Mouse (Mus musculus): ENCODE results near the gene Fnip1. TPM values are rescaled to one million over a fixed set of nuclear protein-coding genes. Genes with fewer than 3 reads are reported as not detected.
"Not testable (repeated sequence)": the region's sequence is repeated elsewhere in the genome, so short reads cannot be mapped to it uniquely, and the experiment has no call there.

Gene Fnip1
- polyA plus RNA-seq, 1 experiment from 2014 or later: 13.4 TPM

DNA sequence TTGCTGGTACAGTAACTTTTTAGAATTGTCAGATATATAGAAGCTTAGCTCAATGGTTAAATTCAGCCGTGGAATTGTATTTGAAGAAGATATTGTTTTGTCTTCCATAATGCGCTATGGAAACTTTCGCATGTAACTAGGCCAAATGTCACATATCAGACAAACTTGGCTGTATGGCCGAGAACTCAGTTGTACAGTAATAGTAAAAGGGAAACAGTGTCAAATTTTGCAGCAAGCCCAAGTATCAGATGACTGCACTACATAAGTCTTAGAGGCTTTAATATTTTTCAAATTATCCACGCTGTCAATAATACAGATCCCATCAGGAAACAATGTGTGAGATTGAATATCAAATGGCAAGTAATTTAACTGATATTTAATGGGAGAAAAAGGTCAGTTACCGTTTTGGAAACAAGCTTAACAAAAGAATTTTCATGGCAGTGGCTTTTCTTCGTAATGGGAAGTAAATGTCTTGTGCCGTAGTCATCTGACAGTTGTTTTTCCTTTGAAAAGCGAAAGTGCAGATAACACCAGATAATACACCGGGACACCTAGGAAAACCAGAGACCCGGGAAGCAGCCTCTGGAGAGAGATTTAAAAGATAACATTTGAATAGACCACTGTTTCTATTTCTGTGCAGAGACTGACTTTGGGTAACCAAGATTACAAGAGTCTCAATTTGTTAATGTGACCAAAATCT lies 1.1 kb downstream of the Fnip1 start:
- no peaks in the 10 kb centered on the region for H3K36me3 ChIP-seq (ENCODE audit: control insufficient read depth, insufficient read depth, low read length)
- no peak overlapping the region for H3K27ac ChIP-seq (ENCODE audit: low read length)
- peak overlapping the region; percentile 94 for H3K9ac ChIP-seq (ENCODE audit: low read length)
- H3K4me2 ChIP-seq (ENCODE audit: low read depth, low read length): peak overlapping the region; percentile 78
- no peak for ATAC-seq (ENCODE audit: insufficient read depth, low FRiP score)
- peaks cover 4% of the 10 kb centered on the region; the same call in 1 of the 2 replicates for H3K4me1 ChIP-seq (ENCODE audit: control insufficient read depth, insufficient read depth, low read length)
- H3K27me3 ChIP-seq (ENCODE audit: control insufficient read depth, insufficient read depth, low read length): no peaks in the 10 kb centered on the region
- peak overlapping the region; percentile 96 for H3K4me3 ChIP-seq (replicated peaks; ENCODE audit: low read length)
- 13% methylated on average over 11 of the region's 11 CpGs for WGBS
- no peaks in the 10 kb centered on the region for H3K9me3 ChIP-seq (replicated peaks; ENCODE audit: control insufficient read depth, low read length)

DNA sequence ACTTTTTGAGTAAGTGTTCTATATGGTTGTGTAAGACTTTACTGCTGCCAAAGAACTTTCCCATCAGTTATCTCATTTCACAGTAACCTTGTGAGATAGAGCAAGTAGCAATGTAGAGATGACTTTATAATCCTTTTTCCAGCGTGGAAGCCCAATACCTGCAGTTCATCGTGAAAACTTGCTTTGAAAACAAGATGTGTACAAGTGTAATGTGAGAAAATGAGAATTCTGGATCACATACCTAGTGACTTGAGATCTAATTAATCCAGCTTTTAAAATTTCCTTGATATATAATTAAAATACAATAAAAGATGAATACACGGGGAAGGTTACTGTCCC lies 1.7 kb downstream of the Fnip1 start:
- 56% methylated on average over 3 of the region's 3 CpGs for WGBS
- Histone ChIP-seq H3K4me2 (ENCODE audit: low read depth, low read length) (peak overlapping the region; percentile 78), H3K4me1 (ENCODE audit: control insufficient read depth, insufficient read depth, low read length) (peaks cover 4% of the 10 kb centered on the region; the same call in 1 of the 2 replicates), H3K9ac (ENCODE audit: low read length) (no peak overlapping the region), H3K27ac (ENCODE audit: low read length) (no peak overlapping the region), H3K27me3 (ENCODE audit: control insufficient read depth, insufficient read depth, low read length) (no peaks in the 10 kb centered on the region), H3K9me3 (replicated peaks; ENCODE audit: control insufficient read depth, low read length) (no peaks in the 10 kb centered on the region), H3K4me3 (replicated peaks; ENCODE audit: low read length) (peak overlapping the region; percentile 96), H3K36me3 (ENCODE audit: control insufficient read depth, insufficient read depth, low read length) (no peaks in the 10 kb centered on the region)
- ATAC-seq (ENCODE audit: insufficient read depth, low FRiP score): no peak

GRCm38 (mm10) chr11:54450757-54451156 lies 12.8 kb downstream of the Fnip1 start:
- not testable (repeated sequence) for H3K27ac ChIP-seq (ENCODE audit: low read length); H3K9ac ChIP-seq (ENCODE audit: low read length); H3K36me3 ChIP-seq (ENCODE audit: control insufficient read depth, insufficient read depth, low read length); H3K4me2 ChIP-seq (ENCODE audit: low read depth, low read length); H3K4me1 ChIP-seq (ENCODE audit: control insufficient read depth, insufficient read depth, low read length); H3K27me3 ChIP-seq (ENCODE audit: control insufficient read depth, insufficient read depth, low read length); H3K9me3 ChIP-seq (replicated peaks; ENCODE audit: control insufficient read depth, low read length); H3K4me3 ChIP-seq (replicated peaks; ENCODE audit: low read length); ATAC-seq (ENCODE audit: insufficient read depth, low FRiP score)
- 82% methylated on average over 3 of the region's 3 CpGs for WGBS

- Histone ChIP-seq H3K4me3 (replicated peaks; ENCODE audit: low read length) (no peak overlapping the region), H3K27ac (ENCODE audit: low read length) (no peak overlapping the region), H3K27me3 (ENCODE audit: control insufficient read depth, insufficient read depth, low read length) (no peaks in the 10 kb centered on the region), H3K4me1 (ENCODE audit: control insufficient read depth, insufficient read depth, low read length) (no peaks in the 10 kb centered on the region), H3K9me3 (replicated peaks; ENCODE audit: control insufficient read depth, low read length) (no peaks in the 10 kb centered on the region), H3K36me3 (ENCODE audit: control insufficient read depth, insufficient read depth, low read length) (no peaks in the 10 kb centered on the region), H3K9ac (ENCODE audit: low read length) (no peak overlapping the region), H3K4me2 (ENCODE audit: low read depth, low read length) (no peak overlapping the region)
- no peak for ATAC-seq (ENCODE audit: insufficient read depth, low FRiP score)
- WGBS: 69% methylated on average over 1 of the region's 1 CpGs
Observed at GRCm38 (mm10) chr11:54454516-54454915, 16.5 kb downstream of the Fnip1 start.

DNA sequence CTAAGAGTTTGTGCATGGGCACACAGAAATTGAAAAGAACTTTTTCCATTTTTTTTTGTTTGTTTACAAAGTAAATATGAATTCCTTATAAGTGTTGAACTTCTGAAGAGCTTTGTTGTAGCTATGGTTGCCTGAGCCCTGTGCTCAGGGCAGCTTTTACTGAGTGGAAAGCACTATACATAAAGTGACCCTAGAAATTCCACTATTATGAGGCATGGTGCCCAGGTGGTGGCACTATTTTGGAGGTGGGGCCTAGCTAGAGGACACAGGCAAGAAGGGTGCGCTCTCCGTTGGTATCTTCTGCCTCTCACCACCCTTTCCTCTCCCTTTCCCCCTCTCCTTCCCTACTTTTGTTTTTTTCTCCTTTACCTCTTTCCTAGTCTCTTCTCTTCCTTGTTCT lies 18.9 kb downstream of the Fnip1 start:
- Histone ChIP-seq H3K27ac (ENCODE audit: low read length) (no peak overlapping the region), H3K4me1 (ENCODE audit: control insufficient read depth, insufficient read depth, low read length) (no peaks in the 10 kb centered on the region), H3K9ac (ENCODE audit: low read length) (no peak overlapping the region), H3K36me3 (ENCODE audit: control insufficient read depth, insufficient read depth, low read length) (no peaks in the 10 kb centered on the region), H3K9me3 (replicated peaks; ENCODE audit: control insufficient read depth, low read length) (no peaks in the 10 kb centered on the region), H3K4me2 (ENCODE audit: low read depth, low read length) (no peak overlapping the region), H3K27me3 (ENCODE audit: control insufficient read depth, insufficient read depth, low read length) (no peaks in the 10 kb centered on the region), H3K4me3 (replicated peaks; ENCODE audit: low read length) (no peak overlapping the region)
- no peak for ATAC-seq (ENCODE audit: insufficient read depth, low FRiP score)
- WGBS: 52% methylated on average over 2 of the region's 2 CpGs

DNA sequence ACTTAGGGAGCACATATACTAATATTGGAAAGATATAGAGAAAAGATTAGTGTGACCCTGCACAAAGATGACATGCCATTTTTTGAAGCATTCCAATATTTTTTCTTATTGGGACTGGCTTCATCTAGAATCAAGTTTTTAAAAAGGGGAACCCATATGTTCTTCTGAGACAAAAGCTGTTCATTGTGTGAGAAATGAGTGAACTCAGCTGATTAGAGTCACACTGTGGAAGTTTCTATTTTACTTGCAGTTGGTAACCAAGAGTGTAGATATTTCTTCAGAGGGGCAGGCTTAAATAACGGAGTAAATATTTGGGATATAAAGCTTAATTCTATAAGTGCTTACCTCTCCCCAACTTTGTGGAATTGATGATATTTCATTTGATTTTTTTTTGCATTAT lies 20.2 kb downstream of the Fnip1 start:
- Histone ChIP-seq H3K27me3 (ENCODE audit: control insufficient read depth, insufficient read depth, low read length) (no peaks in the 10 kb centered on the region), H3K4me1 (ENCODE audit: control insufficient read depth, insufficient read depth, low read length) (no peaks in the 10 kb centered on the region), H3K4me3 (replicated peaks; ENCODE audit: low read length) (no peak overlapping the region), H3K27ac (ENCODE audit: low read length) (no peak overlapping the region), H3K36me3 (ENCODE audit: control insufficient read depth, insufficient read depth, low read length) (no peaks in the 10 kb centered on the region), H3K4me2 (ENCODE audit: low read depth, low read length) (no peak overlapping the region), H3K9ac (ENCODE audit: low read length) (no peak overlapping the region), H3K9me3 (replicated peaks; ENCODE audit: control insufficient read depth, low read length) (no peaks in the 10 kb centered on the region)
- ATAC-seq (ENCODE audit: insufficient read depth, low FRiP score): no peak
- 82% methylated on average over 1 of the region's 1 CpGs for WGBS

DNA sequence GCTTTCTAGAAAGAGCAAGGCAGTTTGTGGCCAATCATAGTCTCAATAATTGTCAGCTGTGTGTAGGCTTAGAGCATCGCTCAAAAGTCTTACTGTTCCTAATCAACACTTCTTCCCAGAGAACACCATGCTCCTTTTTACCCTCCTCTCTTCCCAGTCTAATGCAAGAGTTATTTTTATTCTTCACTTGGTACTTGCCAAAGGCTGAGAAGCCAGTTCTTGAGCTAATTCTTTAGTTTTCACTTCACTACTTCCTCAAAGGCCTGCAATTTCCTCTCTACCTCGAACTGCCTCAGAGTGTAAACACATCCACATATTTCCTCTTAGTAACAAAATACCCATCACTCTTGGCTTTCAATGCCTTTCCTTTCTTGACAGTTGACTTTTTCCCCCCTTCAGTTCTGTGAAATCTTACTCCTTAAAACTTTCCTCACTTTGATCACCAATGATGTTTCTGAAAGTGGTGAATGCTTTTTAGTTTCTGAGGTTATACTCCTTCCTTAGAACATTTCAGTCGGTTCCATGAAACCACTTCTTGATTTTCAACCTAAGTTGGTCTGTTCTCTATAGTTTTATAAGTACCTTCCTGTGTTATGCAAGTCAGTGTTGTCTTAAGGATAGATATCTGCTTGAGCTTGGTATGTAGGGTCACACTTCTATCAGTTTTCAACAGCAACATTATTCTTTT lies 26.7 kb downstream of the Fnip1 start:
- H3K27me3 ChIP-seq (ENCODE audit: control insufficient read depth, insufficient read depth, low read length): no peaks in the 10 kb centered on the region
- no peak overlapping the region for H3K9ac ChIP-seq (ENCODE audit: low read length)
- no peak for ATAC-seq (ENCODE audit: insufficient read depth, low FRiP score)
- H3K4me2 ChIP-seq (ENCODE audit: low read depth, low read length): no peak overlapping the region
- 38% methylated on average over 3 of the region's 3 CpGs for WGBS
- no peaks in the 10 kb centered on the region for H3K36me3 ChIP-seq (ENCODE audit: control insufficient read depth, insufficient read depth, low read length)
- peak overlapping the region; percentile 69 for H3K27ac ChIP-seq (ENCODE audit: low read length)
- H3K4me1 ChIP-seq (ENCODE audit: control insufficient read depth, insufficient read depth, low read length): peaks cover 6% of the 10 kb centered on the region; the same call in 1 of the 2 replicates
- H3K9me3 ChIP-seq (replicated peaks; ENCODE audit: control insufficient read depth, low read length): no peaks in the 10 kb centered on the region
- H3K4me3 ChIP-seq (replicated peaks; ENCODE audit: low read length): no peak overlapping the region

DNA sequence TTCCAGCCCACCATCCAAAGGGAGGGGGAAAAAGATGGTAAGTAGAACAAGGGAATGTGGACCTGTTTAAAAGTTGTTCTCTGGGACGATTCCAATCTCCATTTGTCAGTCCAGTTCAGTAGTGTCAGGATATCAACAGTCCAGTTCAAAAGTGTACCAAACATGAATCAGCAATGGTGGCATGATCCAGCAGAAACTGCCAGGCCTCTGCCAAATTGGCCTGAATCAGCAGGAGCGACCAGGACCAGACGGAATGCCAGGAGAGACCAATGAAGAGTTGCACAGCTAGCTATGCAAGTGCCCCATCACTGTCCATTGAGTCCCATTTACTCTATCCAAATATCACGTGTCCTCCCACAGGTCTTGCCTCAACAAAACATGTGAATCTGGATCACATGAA lies 34.2 kb downstream of the Fnip1 start:
- H3K4me3 ChIP-seq (replicated peaks; ENCODE audit: low read length): no peak overlapping the region
- no peak for ATAC-seq (ENCODE audit: insufficient read depth, low FRiP score)
- H3K4me2 ChIP-seq (ENCODE audit: low read depth, low read length): no peak overlapping the region
- H3K9me3 ChIP-seq (replicated peaks; ENCODE audit: control insufficient read depth, low read length): 0 out of 2 replicates have a peak, but pooled peaks cover 3% of the 10 kb centered on the region
- H3K9ac ChIP-seq (ENCODE audit: low read length): no peak overlapping the region
- H3K4me1 ChIP-seq (ENCODE audit: control insufficient read depth, insufficient read depth, low read length): no peaks in the 10 kb centered on the region
- 93% methylated on average over 4 of the region's 4 CpGs for WGBS
- no peaks in the 10 kb centered on the region for H3K27me3 ChIP-seq (ENCODE audit: control insufficient read depth, insufficient read depth, low read length)
- H3K36me3 ChIP-seq (ENCODE audit: control insufficient read depth, insufficient read depth, low read length): peaks cover 4% of the 10 kb centered on the region; the same call in 1 of the 2 replicates
- no peak overlapping the region for H3K27ac ChIP-seq (ENCODE audit: low read length)

DNA sequence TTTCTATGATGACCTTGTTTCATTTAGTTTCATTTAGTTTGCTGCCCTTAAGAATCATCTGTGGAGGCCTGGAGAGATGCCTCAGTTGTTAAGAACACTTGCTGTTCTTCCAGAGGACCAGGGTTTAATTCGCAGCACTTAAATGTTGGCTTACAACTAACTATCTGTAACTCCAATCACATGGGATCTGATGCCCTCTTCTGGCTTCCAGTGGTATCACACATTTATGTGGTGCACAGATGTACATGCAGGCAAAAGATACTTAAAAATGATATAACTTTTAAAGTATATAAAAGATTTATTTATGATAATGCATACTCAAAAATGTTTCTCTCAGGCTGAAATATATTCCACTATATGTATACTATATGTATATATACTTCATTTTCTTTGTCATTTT lies 40.4 kb downstream of the Fnip1 start:
- Histone ChIP-seq H3K27ac (ENCODE audit: low read length) (no peak overlapping the region), H3K9me3 (replicated peaks; ENCODE audit: control insufficient read depth, low read length) (no peaks in the 10 kb centered on the region), H3K36me3 (ENCODE audit: control insufficient read depth, insufficient read depth, low read length) (no peaks in the 10 kb centered on the region), H3K4me1 (ENCODE audit: control insufficient read depth, insufficient read depth, low read length) (no peaks in the 10 kb centered on the region), H3K4me2 (ENCODE audit: low read depth, low read length) (no peak overlapping the region), H3K9ac (ENCODE audit: low read length) (no peak overlapping the region), H3K4me3 (replicated peaks; ENCODE audit: low read length) (no peak overlapping the region), H3K27me3 (ENCODE audit: control insufficient read depth, insufficient read depth, low read length) (no peaks in the 10 kb centered on the region)
- WGBS: 84% methylated on average over 1 of the region's 1 CpGs
- no peak for ATAC-seq (ENCODE audit: insufficient read depth, low FRiP score)
